ENCODE assay signal across 25 mouse cellular contexts in genomic region chr1:92037039-92037438, GRCm38 (mm10).
"Had no signal": no experiment of that assay in that cellular context is flagged by ENCODE, and none has a peak within 500 bp of the region (broad histone marks: within the 10 kb centered on the region; RNA-seq: fewer than 3 reads in every experiment).

No protein-coding gene starts in this region.

- H3K27me3 ChIP-seq: heart, embryonic 13.5 days; heart, embryonic 15.5 days; hindbrain, embryonic 12.5 days; intestine, embryonic 15.5 days; kidney, embryonic 15.5 days; limb, embryonic 13.5 days; limb, embryonic 15.5 days; liver, embryonic 12.5 days had no signal

- H3K4me3 ChIP-seq: heart, adult 2 months; heart, embryonic 13.5 days; heart, embryonic 15.5 days; hindbrain, embryonic 10.5 days; hindbrain, embryonic 12.5 days; intestine, embryonic 15.5 days; kidney, embryonic 15.5 days; limb, embryonic 13.5 days; limb, embryonic 15.5 days; liver, embryonic 12.5 days had no signal

- ATAC-seq: hindbrain, embryonic 16.5 days; inflammation-experienced regulatory T-cells, adult 6 months; intestine, embryonic 15.5 days; liver, embryonic 12.5 days had no signal

- H3K27ac ChIP-seq: heart, adult 2 months; heart, embryonic 15.5 days; hindbrain, embryonic 10.5 days; hindbrain, embryonic 12.5 days; hindbrain, embryonic 14.5 days; intestine, embryonic 15.5 days; kidney, embryonic 15.5 days; kidney, postnatal 0 days; limb, embryonic 13.5 days; limb, embryonic 15.5 days; liver, embryonic 12.5 days; liver, embryonic 14.5 days had no signal

- DNase-seq: gastrocnemius, postnatal 14 days; heart, adult 2 months; heart, postnatal 14 days; heart, postnatal 36 days; kidney, adult 11 months; kidney, adult 2 months; kidney, adult 9 months; kidney, postnatal 14 days; kidney, postnatal 36 days; layer of hippocampus, adult 9-11 months; layer of hippocampus, postnatal 36 days had no signal

- H3K9me3 ChIP-seq: heart, embryonic 13.5 days; heart, embryonic 15.5 days; hindbrain, embryonic 10.5 days; hindbrain, embryonic 12.5 days; intestine, embryonic 15.5 days; kidney, embryonic 15.5 days; limb, embryonic 15.5 days; liver, embryonic 12.5 days had no signal

- H3K9ac ChIP-seq: heart, embryonic 13.5 days; heart, embryonic 15.5 days; hindbrain, embryonic 12.5 days; hindbrain, embryonic 14.5 days; intestine, embryonic 15.5 days; kidney, embryonic 15.5 days; limb, embryonic 13.5 days; limb, embryonic 15.5 days; liver, embryonic 12.5 days; liver, embryonic 14.5 days had no signal

- H3K36me3 ChIP-seq: heart, embryonic 15.5 days; hindbrain, embryonic 10.5 days; intestine, embryonic 15.5 days; kidney, embryonic 15.5 days; limb, embryonic 15.5 days; liver, embryonic 12.5 days had no signal
